Mouse (Mus musculus) hematopoietic stem cell, adult 5-6 weeks (primary cell): Measurements from ENCODE around the gene Cav2. TPM values are rescaled to one million over a fixed set of nuclear protein-coding genes. Genes with fewer than 3 reads are reported as not detected.

Source experiments
- ATAC-seq, 2 experiments: fragments of 125-278 bp in 1 of 2; replicated peaks in 1 of 2; 2 replicates each; pipeline ENCODE4 v1.8.0; 2016 to 2017; ENCODE audit warnings: inconsistent platforms in 2 of 2, mild to moderate bottlenecking in 2 of 2, moderate number of reproducible peaks in 2 of 2, low read depth in 1 of 2, moderate TSS enrichment in 1 of 2; ENCODE audit not compliant: low FRiP score in 2 of 2, poor library complexity in 2 of 2, severe bottlenecking in 2 of 2, insufficient read depth in 1 of 2, low TSS enrichment in 1 of 2
- total RNA-seq: library from RNA; stranded (forward); fragments of 172-1452, 232-1000 nt; gene quantifications from 2 replicates; pipeline ENCODE4 v1.2.3, GENCODE M21; 2017

Cav2 gene
- total RNA-seq, 1 experiment from 2014 or later = 8.6 TPM

- ATAC-seq = peak; percentile 51 to 57; a peak in 3 of 4 replicates
Measured at GRCm38 (mm10) chr6:17305954-17306601, 25.1 kb downstream of the Cav2 start, which contains the start of gene Cav1. TSS of gene Cav1 (plus strand) at chr6:17306335.

GRCm38 (mm10) chr6:17306602-17307325 lies 25.8 kb downstream of the Cav2 start:
- ATAC-seq = 0 out of 4 replicates have a peak, but pooled peaks have one; percentile 4 to 12

GRCm38 (mm10) chr6:17307461-17308115 lies 26.6 kb downstream of the Cav2 start:
- peak; percentile 92 for ATAC-seq

- ATAC-seq = no peak
Measured at GRCm38 (mm10) chr6:17308661-17309060, 27.7 kb downstream of the Cav2 start.

- ATAC-seq = no peak
Measured at GRCm38 (mm10) chr6:17309260-17309659, 28.3 kb downstream of the Cav2 start.

GRCm38 (mm10) chr6:17314241-17314640 lies 33.3 kb downstream of the Cav2 start:
- ATAC-seq = no peak

GRCm38 (mm10) chr6:17314659-17315616 lies 34.0 kb downstream of the Cav2 start:
- ATAC-seq = no peak

- no peak for ATAC-seq
Measured at GRCm38 (mm10) chr6:17316294-17317166, 35.5 kb downstream of the Cav2 start.

- no peak for ATAC-seq
Measured at GRCm38 (mm10) chr6:17317167-17317524, 36.2 kb downstream of the Cav2 start.

- no peak for ATAC-seq
Measured at GRCm38 (mm10) chr6:17317944-17318343, 37.0 kb downstream of the Cav2 start.

- no peak for ATAC-seq
Measured at GRCm38 (mm10) chr6:17321976-17322375, 41.0 kb downstream of the Cav2 start.

GRCm38 (mm10) chr6:17327216-17327615 lies 46.2 kb downstream of the Cav2 start:
- no peak for ATAC-seq

- ATAC-seq = 0 out of 4 replicates have a peak, but pooled peaks of 1 of the 2 experiments have one; percentile 17
Measured at GRCm38 (mm10) chr6:17329801-17330200, 48.8 kb downstream of the Cav2 start.

- no peak for ATAC-seq
Measured at GRCm38 (mm10) chr6:17337724-17338123, 56.7 kb downstream of the Cav2 start.
